Mouse (Mus musculus): ENCODE results near the gene Tmem94. TPM values are rescaled to one million over a fixed set of nuclear protein-coding genes. Genes with fewer than 3 reads are reported as not detected.
A peak's percentile ranks its signal among the peaks of the same experiment; 100 is the strongest.

Tmem94 gene
- polyA plus RNA-seq, 1 experiment from 2014 or later: 30.9 TPM

GRCm38 (mm10) chr11:115829036-115829435 lies 63.8 kb downstream of the Tmem94 start:
- no peaks in the 10 kb centered on the region for H3K9me3 ChIP-seq
- H3K4me2 ChIP-seq: no peak overlapping the region
- H3K9ac ChIP-seq: no peak overlapping the region
- peaks cover 90% of the 10 kb centered on the region for H3K27me3 ChIP-seq
- H3K36me3 ChIP-seq: no peaks in the 10 kb centered on the region
- H3K27ac ChIP-seq: no peak overlapping the region
- H3K4me3 ChIP-seq: no peak overlapping the region
- peaks cover 19% of the 10 kb centered on the region for H3K4me1 ChIP-seq (replicated peaks)
- no peak for ATAC-seq (ENCODE audit: low FRiP score)
- WGBS: 63% methylated on average over 4 of the region's 4 CpGs

GRCm38 (mm10) chr11:115830550-115831325 lies 65.5 kb downstream of the Tmem94 start:
- 24% methylated on average over 25 of the region's 25 CpGs for WGBS
- Histone ChIP-seq H3K9ac (no peak overlapping the region), H3K9me3 (no peaks in the 10 kb centered on the region), H3K4me1 (replicated peaks) (peaks cover 16% of the 10 kb centered on the region), H3K4me3 (no peak overlapping the region), H3K27me3 (peaks cover 79% of the 10 kb centered on the region), H3K36me3 (no peaks in the 10 kb centered on the region), H3K4me2 (no peak overlapping the region), H3K27ac (no peak overlapping the region)
- no peak for ATAC-seq (ENCODE audit: low FRiP score)

- Histone ChIP-seq H3K4me1 (replicated peaks) (peaks cover 16% of the 10 kb centered on the region), H3K36me3 (no peaks in the 10 kb centered on the region), H3K27me3 (peaks cover 71% of the 10 kb centered on the region), H3K4me3 (no peak overlapping the region), H3K4me2 (no peak overlapping the region), H3K27ac (no peak overlapping the region), H3K9me3 (no peaks in the 10 kb centered on the region), H3K9ac (no peak overlapping the region)
- 43% methylated on average over 3 of the region's 3 CpGs for WGBS
- no peak for ATAC-seq (ENCODE audit: low FRiP score)
These were observed 66.3 kb downstream of the Tmem94 start for GRCm38 (mm10) chr11:115831518-115831917.

GRCm38 (mm10) chr11:115832064-115832463 lies 66.8 kb downstream of the Tmem94 start:
- Histone ChIP-seq H3K4me3 (no peak overlapping the region), H3K9me3 (no peaks in the 10 kb centered on the region), H3K36me3 (no peaks in the 10 kb centered on the region), H3K9ac (no peak overlapping the region), H3K27ac (no peak overlapping the region), H3K27me3 (peaks cover 66% of the 10 kb centered on the region), H3K4me2 (no peak overlapping the region), H3K4me1 (replicated peaks) (peaks cover 16% of the 10 kb centered on the region)
- no peak for ATAC-seq (ENCODE audit: low FRiP score)
- 63% methylated on average over 6 of the region's 6 CpGs for WGBS

GRCm38 (mm10) chr11:115832523-115832922 lies 67.3 kb downstream of the Tmem94 start:
- no peak overlapping the region for H3K4me3 ChIP-seq
- no peak overlapping the region for H3K27ac ChIP-seq
- 6% methylated on average over 8 of the region's 8 CpGs for WGBS
- H3K4me2 ChIP-seq: no peak overlapping the region
- ATAC-seq (ENCODE audit: low FRiP score): no peak
- H3K36me3 ChIP-seq: no peaks in the 10 kb centered on the region
- H3K27me3 ChIP-seq: peaks cover 61% of the 10 kb centered on the region
- H3K9me3 ChIP-seq: no peaks in the 10 kb centered on the region
- peaks cover 16% of the 10 kb centered on the region for H3K4me1 ChIP-seq (replicated peaks)
- no peak overlapping the region for H3K9ac ChIP-seq

GRCm38 (mm10) chr11:115833021-115833513 lies 67.8 kb downstream of the Tmem94 start:
- no peak for ATAC-seq (ENCODE audit: low FRiP score)
- Histone ChIP-seq H3K4me2 (no peak overlapping the region), H3K9ac (no peak overlapping the region), H3K4me1 (replicated peaks) (peaks cover 16% of the 10 kb centered on the region), H3K36me3 (no peaks in the 10 kb centered on the region), H3K27me3 (peaks cover 56% of the 10 kb centered on the region), H3K27ac (no peak overlapping the region), H3K4me3 (no peak overlapping the region), H3K9me3 (no peaks in the 10 kb centered on the region)
- WGBS: 14% methylated on average over 8 of the region's 8 CpGs

- 55% methylated on average over 6 of the region's 6 CpGs for WGBS
- no peak for ATAC-seq (ENCODE audit: low FRiP score)
- no peak overlapping the region for H3K4me2 ChIP-seq
- peaks cover 16% of the 10 kb centered on the region for H3K4me1 ChIP-seq (replicated peaks)
- no peak overlapping the region for H3K9ac ChIP-seq
- no peaks in the 10 kb centered on the region for H3K36me3 ChIP-seq
- no peaks in the 10 kb centered on the region for H3K9me3 ChIP-seq
- no peak overlapping the region for H3K27ac ChIP-seq
- H3K4me3 ChIP-seq: no peak overlapping the region
- H3K27me3 ChIP-seq: peaks cover 47% of the 10 kb centered on the region
These were observed 68.8 kb downstream of the Tmem94 start for GRCm38 (mm10) chr11:115834033-115834432.

GRCm38 (mm10) chr11:115836656-115837395 lies 71.6 kb downstream of the Tmem94 start:
- WGBS: 36% methylated on average over 11 of the region's 11 CpGs
- Histone ChIP-seq H3K9ac (no peak overlapping the region), H3K27ac (no peak overlapping the region), H3K9me3 (no peaks in the 10 kb centered on the region), H3K36me3 (no peaks in the 10 kb centered on the region), H3K4me1 (replicated peaks) (peaks cover 13% of the 10 kb centered on the region), H3K27me3 (peaks cover 19% of the 10 kb centered on the region), H3K4me3 (no peak overlapping the region), H3K4me2 (no peak overlapping the region)
- no peak for ATAC-seq (ENCODE audit: low FRiP score)

GRCm38 (mm10) chr11:115837606-115838345 lies 72.5 kb downstream of the Tmem94 start:
- Histone ChIP-seq H3K36me3 (no peaks in the 10 kb centered on the region), H3K4me1 (replicated peaks) (peaks cover 10% of the 10 kb centered on the region), H3K9me3 (no peaks in the 10 kb centered on the region), H3K9ac (no peak overlapping the region), H3K27ac (no peak overlapping the region), H3K4me2 (no peak overlapping the region), H3K4me3 (no peak overlapping the region), H3K27me3 (peaks cover 10% of the 10 kb centered on the region)
- 93% methylated on average over 22 of the region's 22 CpGs for WGBS
- ATAC-seq (ENCODE audit: low FRiP score): no peak

- H3K9me3 ChIP-seq: no peaks in the 10 kb centered on the region
- H3K27ac ChIP-seq: no peak overlapping the region
- H3K9ac ChIP-seq: no peak overlapping the region
- H3K36me3 ChIP-seq: no peaks in the 10 kb centered on the region
- WGBS: 60% methylated on average over 4 of the region's 4 CpGs
- H3K27me3 ChIP-seq: peaks cover 8% of the 10 kb centered on the region
- H3K4me2 ChIP-seq: no peak overlapping the region
- ATAC-seq (ENCODE audit: low FRiP score): no peak
- H3K4me3 ChIP-seq: no peak overlapping the region
- H3K4me1 ChIP-seq (replicated peaks): peaks cover 5% of the 10 kb centered on the region
These were observed 73.7 kb downstream of the Tmem94 start for GRCm38 (mm10) chr11:115838895-115839311.

GRCm38 (mm10) chr11:115839732-115840131 lies 74.5 kb downstream of the Tmem94 start:
- H3K9ac ChIP-seq: 0 out of 2 replicates have a peak overlapping the region, but pooled peaks have one; percentile 24
- H3K4me2 ChIP-seq: no peak overlapping the region
- H3K4me1 ChIP-seq (replicated peaks): peaks cover 5% of the 10 kb centered on the region
- no peaks in the 10 kb centered on the region for H3K36me3 ChIP-seq
- peaks cover under 1% of the 10 kb centered on the region; the same call in 1 of the 2 replicates for H3K27me3 ChIP-seq
- WGBS: 70% methylated on average over 3 of the region's 3 CpGs
- no peak for ATAC-seq (ENCODE audit: low FRiP score)
- no peak overlapping the region for H3K4me3 ChIP-seq
- no peaks in the 10 kb centered on the region for H3K9me3 ChIP-seq
- no peak overlapping the region for H3K27ac ChIP-seq

- Histone ChIP-seq H3K27me3 (no peaks in the 10 kb centered on the region), H3K9me3 (no peaks in the 10 kb centered on the region), H3K9ac (no peak overlapping the region), H3K4me3 (no peak overlapping the region), H3K4me1 (replicated peaks) (no peaks in the 10 kb centered on the region), H3K27ac (no peak overlapping the region), H3K4me2 (no peak overlapping the region), H3K36me3 (no peaks in the 10 kb centered on the region)
- WGBS: 82% methylated on average over 6 of the region's 6 CpGs
- no peak for ATAC-seq (ENCODE audit: low FRiP score)
These were observed 75.8 kb downstream of the Tmem94 start for GRCm38 (mm10) chr11:115841044-115841443.

Measured in hindbrain, embryonic 13.5 days (tissue).